Mouse (Mus musculus) brain, adult 2 months (tissue): ENCODE measurements at regions not wholly inside any gene's neighbourhood (a gene's known extent, or its start where the extent isn't known, plus 50 kb on each side); places are given as distances from the start of the nearest gene placed in this dataset.
"Not testable (repeated sequence)": the region's sequence is repeated elsewhere in the genome, so short reads cannot be mapped to it uniquely, and the experiment has no call there.

Source experiments
- DNase-seq: peaks from one replicate; pipeline ENCODE4 v3.0.0; 2011; ENCODE audit warnings: low read depth, low spot score

GRCm38 (mm10) chr3:4744003-4744402 is 1006.6 kb upstream of the Gm8797 start:
- DNase-seq: no peak

DNA sequence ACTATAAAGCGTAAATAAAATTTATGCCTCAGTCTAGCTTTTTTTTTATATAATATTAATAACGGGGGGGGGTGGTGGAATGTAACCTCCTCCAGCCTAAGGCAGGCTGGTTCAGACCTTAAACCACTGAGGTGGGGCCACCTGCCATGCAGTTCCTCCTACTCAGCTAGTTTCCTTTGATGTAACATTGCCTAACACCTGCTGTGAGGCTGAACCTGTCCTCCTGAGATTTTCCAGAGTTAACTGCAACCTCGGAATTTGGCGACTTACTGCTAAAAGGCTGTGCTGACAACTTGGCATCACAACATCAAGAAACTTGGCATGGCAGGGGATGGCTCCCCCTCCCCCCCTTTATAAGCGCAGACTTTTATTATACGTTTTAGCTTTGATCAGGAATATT is 1006.0 kb upstream of the Gm8797 start:
- no peak for DNase-seq

DNA sequence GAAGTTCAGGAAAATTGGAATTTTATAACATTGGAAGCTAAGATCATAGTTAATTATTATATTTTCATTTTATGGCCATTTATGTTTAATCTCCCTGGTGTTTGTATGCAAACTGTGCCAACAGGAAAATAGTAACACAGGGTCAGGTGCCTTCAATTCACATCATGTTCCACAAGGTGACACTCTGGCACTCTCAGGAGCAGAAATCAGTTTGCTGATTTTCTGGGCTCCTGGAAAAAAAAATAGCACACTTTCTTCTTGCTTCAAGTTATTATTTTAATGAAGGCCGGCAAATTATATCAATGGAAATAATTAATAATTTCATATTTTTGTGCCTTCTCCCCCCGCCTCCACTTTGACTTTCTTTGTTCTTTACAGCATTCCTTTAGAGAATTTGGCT is 994.5 kb upstream of the Gm8797 start:
- no peak for DNase-seq

DNA sequence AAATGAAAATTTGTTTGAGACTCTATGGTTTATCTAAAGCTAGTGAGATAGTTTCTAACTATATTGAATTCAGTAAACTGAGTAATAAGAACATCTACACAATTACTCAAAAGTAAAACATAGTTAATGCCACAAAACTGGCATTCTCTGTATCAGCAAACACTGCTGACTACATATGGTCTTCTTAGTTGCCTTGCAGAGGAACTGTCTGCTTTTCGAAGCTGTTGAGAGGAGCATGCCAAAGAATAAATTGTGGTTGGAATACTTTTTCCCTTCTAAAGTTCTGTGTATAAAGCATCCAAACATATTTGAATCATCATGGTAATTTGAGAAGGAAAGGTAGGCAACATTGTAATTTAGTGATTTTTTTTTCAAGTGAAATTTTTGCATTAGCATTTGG is 993.5 kb upstream of the Gm8797 start:
- DNase-seq: peak; percentile 4

DNA sequence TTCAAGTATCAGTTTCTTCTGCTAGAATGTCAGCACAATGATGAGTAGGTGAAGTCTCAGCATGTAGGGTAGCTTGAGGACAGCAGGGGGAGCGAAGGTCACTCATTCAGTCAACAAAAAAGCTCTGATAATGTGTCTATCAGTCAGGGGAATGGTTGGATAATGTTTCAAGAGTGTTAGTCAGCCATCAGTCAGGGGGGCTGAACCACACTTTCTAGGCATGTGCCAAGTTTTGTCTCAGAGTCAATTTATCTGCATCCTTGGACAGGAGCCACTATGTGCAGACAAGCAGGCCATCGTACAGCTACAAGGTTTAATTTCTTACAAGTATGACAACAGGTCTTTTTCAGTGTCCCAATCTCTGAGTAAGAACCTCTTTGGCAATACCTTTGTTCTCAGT is 987.5 kb upstream of the Gm8797 start:
- no peak for DNase-seq

DNA sequence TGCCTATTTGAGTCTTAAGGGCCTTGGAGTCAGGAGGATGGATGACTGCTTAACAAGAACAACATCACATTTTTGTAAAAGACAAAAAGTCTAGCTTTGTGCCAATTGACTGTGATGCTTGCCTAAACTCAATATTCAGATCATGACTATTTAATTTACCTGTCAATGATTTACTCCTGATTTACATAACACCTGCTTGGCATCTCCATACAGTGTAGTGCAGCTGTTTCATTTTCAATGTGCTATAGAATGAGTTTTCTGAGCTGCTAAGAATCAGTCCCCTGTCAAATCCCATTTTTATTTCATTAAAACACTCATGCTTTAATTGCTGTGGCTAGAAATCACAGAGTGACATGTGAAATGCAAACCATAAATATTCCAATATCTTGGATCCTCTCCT is 974.0 kb upstream of the Gm8797 start:
- no peak for DNase-seq

GRCm38 (mm10) chr3:4785160-4785559 is 965.4 kb upstream of the Gm8797 start:
- DNase-seq: no peak

GRCm38 (mm10) chr3:4793141-4793540 is 957.5 kb upstream of the Gm8797 start:
- peak; percentile 4 for DNase-seq

DNA sequence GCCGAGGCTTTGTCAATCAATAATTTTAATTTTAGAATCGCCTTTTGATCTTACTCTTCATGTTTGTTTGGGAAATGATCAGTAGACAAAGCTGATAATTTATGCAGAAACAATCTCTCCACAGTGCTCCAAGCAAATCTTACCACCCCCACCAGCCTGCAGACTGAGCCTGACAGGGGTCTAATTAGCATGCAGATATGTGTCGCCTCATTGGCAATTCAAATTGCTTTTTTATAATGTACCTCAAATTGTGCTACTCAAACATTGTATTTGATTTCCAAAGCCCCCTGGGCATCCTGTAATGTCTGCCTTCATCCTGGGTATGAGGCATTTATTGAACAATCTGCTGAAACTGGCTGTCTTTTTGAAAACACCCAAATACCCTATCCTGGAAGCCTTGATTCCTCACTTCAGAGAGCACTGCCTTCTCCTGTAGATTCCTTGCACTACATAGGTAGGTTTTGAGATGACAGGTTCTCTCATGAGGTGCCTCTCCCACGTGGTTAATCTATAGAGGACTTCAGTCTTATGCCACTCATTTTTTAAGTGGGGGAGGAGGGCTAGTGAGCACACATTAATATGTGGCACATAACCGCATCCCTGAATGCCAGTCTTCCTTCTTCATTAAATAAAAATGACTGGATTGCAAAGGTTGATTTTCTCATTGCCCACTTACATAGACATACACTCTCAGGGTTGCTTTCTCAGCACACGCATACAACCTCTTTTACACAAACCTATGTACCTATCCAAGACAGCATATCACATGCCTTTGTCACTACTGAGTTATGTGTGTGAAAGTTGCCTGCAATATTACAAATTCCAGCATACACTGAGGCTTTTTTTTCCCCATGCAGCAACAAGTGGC is 954.3 kb upstream of the Gm8797 start:
- peak; percentile 4 for DNase-seq

- peak; percentile 71 for DNase-seq
Measured at GRCm38 (mm10) chr3:4796909-4797566, 953.6 kb upstream of the Gm8797 start.

- DNase-seq: peak; percentile 2
Measured at GRCm38 (mm10) chr3:4797567-4797940, 953.1 kb upstream of the Gm8797 start.

- DNase-seq: peak; percentile 2
Measured at GRCm38 (mm10) chr3:4798366-4798765, 952.2 kb upstream of the Gm8797 start.

DNA sequence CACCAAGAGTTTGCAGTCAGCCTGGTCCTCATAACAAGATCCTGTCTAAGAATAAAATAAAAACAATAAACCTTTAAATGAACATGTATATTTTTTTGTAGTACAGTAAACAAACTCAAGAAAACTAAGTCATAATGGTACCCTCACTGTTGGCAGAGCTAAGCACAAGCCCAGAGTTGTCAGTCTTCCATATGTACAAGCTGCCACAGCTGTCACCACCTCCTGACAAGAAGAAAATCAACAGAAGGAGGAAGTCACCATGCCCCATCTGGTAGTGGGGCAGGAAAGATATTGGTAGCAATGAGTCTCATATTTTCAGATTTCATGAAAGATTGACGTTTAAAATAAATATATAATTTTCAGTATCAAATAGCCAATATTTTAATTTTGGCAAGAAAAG is 916.1 kb upstream of the Gm8797 start:
- no peak for DNase-seq

GRCm38 (mm10) chr3:4835645-4836044 is 915.0 kb upstream of the Gm8797 start:
- DNase-seq: no peak

DNA sequence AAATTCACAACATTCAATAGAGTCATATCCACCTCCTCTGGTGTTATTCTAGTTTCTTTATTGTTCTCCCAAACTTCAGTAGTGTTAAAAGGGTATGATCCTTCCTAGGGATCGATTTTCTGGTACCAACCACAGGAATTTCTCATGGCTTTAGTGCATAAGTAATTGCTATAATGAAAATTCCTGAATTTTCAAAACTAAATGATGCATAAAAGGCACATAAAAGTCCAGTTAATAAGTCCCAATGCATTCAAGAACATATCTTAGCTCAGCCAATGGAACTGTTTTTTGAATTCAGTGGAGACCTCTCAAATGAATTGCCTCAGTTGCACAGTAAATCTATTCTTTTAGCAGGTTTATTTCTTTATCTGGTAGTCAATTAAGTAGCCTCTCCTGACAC is 913.7 kb upstream of the Gm8797 start:
- DNase-seq: no peak

GRCm38 (mm10) chr3:4854958-4855566 is 895.5 kb upstream of the Gm8797 start:
- DNase-seq: no peak

DNA sequence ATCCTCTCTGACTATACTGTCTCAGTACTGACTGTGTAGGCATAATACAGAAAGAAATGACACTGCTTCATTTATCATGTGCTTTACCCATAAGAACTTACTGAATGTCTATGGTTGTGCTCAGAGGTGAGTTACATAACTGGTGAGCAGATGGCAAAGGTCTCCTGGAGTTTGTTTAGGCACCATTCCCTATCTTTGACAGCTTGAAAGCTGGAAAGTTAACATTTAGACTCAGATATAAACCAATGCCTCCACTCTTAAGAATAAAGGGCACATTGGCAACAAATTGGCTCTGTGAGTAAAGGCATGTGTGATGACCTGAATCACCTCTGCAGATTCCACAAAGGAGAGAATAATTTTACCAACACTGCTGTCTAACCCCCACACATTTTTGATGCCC is 894.0 kb upstream of the Gm8797 start:
- peak; percentile 7 for DNase-seq

DNA sequence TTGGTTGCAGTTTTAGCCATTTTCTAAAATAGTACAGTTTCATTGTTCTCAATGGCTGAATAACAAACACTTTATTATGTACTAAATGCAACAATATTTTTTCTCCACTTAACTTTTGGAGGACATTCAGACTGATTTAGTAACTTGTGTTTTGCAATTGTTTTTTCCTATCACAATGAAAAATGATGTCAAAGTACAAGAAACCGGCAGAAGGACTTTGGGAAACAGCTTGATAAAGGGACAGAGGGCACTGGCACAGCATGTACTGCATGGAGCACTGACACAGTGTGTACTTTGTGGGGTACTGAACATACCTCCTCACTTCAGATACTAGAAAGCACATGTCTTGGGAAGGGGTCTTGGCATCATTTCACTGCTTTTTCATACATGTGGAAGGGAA is 884.4 kb upstream of the Gm8797 start:
- no peak for DNase-seq

DNA sequence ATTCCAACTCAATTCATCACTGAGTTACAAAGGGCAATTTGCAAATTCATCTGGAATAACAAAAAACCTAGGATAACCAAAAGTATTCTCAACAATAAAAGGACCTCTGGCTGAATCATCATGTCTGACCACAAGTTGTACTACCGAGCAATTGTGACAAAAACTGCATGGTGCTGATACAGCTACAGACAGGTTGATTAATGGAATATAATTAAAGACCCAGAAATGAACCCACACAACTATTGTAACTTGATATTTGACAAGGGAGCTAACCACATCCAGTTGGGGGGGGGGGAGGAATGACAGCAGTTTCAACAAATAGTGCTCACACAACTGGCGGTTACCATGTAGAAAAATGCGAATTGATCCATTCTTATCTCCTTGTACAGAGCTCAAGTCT is 864.7 kb upstream of the Gm8797 start:
- DNase-seq: no peak

- no peak for DNase-seq
Measured at GRCm38 (mm10) chr3:4893108-4893507, 857.5 kb upstream of the Gm8797 start.

GRCm38 (mm10) chr3:4895811-4896210 is 854.8 kb upstream of the Gm8797 start:
- DNase-seq: no peak

DNA sequence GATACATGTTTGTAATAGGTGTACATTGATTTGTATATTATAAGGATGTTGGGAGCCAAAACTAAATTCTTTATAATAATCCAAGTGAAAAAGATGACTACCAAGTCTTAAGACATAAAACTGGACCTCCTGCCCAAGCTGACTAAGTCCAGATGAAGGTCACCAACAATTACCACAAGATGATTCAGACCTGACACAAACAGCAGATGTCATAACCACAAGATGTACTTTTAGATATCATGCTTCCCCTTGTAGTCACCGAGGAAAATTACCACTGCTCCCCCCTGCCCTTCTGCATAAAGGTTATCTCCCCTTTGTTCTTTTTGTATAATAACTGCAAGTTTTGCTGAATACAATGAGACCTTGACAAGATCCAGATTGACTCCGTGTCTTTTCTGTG is 843.0 kb upstream of the Gm8797 start:
- not testable (repeated sequence) for DNase-seq

DNA sequence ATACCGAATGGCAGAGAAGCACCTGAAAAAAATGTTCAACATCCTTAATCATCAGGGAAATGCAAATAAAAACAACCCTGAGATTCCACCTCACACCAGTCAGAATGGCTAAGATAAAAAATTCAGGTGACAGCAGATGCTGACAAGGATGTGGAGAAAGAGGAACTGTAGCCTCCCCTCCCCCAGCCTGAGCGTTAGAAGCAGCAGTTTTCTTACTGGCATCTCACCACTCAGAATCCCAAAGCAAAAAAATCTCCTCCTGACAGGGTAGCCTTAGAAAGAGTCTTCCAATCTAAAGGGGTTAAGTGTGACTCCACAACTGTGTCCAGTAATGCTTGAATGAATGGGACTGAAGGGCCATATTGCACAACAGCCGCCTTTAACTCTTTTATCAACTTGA is 819.9 kb upstream of the Gm8797 start:
- not testable (repeated sequence) for DNase-seq
